Mouse (Mus musculus): ENCODE measurements around the gene Sgf29.

Sgf29 gene

GRCm38 (mm10) chr7:126649231-126650051 is at the start of gene Sgf29:
Gene Sgf29, plus strand, starts transcription at chr7:126649309.
- in situ Hi-C loops (cut with MboI, MseI) = no loop called here

- in situ Hi-C loops (cut with MboI, MseI) = no loop called here
Measured at GRCm38 (mm10) chr7:126601896-126602295, 47.2 kb upstream of the Sgf29 start.

DNA sequence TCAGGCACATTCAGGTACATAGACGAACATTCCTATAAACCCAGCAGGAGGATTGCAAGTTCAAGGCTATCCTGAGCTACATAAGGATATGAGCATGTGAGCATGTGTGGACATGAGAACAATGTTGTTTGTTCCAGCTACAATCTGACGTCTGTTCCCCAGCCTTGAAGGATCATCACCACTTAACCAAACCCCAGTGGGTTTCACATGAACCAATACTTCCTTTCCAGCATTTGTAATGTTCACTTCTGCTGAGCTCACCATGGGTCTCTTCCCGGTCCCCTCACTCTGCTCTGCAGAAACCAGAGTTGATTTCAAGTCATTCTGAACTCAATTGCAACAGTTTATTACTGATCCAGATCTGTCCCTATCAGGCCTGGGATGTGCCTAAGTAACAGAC is 46.5 kb upstream of the Sgf29 start:
- in situ Hi-C loops (cut with MboI, MseI) = no loop called here

- in situ Hi-C loops (cut with MboI, MseI) = no loop called here
Measured at GRCm38 (mm10) chr7:126606611-126607010, 42.5 kb upstream of the Sgf29 start.

DNA sequence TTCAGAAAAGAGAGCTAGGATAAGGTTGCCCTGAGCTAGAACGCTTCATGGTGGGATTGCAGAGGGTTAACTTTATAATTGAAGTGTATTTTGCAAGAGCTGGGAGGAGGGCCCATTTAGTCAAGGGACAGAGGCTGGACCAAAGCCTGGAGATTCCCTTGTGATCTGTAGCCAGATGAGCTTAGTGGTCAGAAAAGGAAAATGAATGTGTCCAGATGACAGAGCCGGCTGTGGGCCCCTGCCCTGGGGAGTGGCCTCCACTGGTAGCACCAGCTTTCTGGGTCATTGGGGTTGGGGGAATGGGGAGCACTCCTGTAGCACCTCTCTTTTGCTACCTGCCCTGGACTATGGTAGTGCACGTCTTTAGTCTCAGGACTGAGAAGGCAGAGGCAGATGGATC is 42.0 kb upstream of the Sgf29 start:
- in situ Hi-C loops (cut with MboI, MseI) = no loop called here

DNA sequence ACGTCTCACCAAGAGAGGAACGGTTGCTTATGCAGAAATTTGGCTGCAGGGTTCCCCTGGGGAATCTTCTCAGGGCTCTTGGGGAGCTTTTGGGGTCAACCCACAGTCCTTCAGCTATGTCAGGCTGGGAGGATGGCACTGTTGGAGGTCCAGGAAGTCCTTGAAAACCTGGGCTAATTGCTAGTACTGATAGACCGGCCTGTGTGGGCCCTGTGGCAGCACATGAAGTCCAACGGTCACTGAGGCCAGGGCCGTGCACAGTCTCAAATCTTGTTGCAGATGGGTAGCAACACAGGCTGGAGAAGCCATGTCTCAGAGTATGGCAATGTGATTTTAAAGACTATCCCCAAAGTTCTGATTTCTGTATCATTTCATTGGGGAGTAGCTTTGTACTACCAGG is 41.3 kb upstream of the Sgf29 start:
- in situ Hi-C loops (cut with MboI, MseI) = no loop called here

DNA sequence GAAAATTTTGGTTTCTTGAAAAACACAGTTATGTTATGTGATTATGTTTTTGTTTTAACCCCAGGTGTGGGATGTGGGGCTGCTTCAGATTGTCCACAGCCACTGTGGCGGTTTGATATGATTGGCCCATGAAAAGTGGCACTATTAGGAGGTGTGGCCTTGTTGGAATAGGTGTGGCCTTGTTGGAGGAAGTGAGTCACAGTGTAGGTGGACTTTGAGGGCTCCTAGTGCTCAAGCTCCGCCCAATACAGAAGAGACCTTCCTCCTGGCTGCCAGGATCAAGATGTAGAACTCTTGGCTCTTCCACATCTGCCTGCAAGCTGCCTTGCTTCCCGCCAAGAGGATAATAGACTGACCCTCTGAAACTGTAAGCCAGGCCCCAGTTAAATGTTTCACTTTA is 36.4 kb upstream of the Sgf29 start:
- in situ Hi-C loops (cut with MboI, MseI) = no loop called here

DNA sequence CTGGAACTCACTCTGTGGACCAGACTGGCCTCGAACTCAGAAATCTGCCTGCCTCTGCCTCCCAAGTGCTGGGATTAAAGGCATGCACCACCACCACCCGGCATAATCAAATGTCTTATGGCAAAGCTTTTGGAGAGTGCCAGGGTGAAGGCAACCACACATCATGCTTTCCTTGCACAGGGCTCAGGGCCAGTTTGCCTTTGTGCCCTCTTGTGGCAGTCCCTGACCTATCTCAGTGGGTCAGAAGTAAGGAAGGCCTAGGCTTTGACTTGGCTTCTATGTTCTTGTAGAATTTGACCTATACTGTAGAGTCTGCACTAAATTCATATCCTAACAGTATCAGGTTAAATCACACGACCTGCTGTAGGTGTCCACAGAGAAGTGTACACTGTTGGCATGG is 32.4 kb upstream of the Sgf29 start:
- in situ Hi-C loops (cut with MboI, MseI) = no loop called here

DNA sequence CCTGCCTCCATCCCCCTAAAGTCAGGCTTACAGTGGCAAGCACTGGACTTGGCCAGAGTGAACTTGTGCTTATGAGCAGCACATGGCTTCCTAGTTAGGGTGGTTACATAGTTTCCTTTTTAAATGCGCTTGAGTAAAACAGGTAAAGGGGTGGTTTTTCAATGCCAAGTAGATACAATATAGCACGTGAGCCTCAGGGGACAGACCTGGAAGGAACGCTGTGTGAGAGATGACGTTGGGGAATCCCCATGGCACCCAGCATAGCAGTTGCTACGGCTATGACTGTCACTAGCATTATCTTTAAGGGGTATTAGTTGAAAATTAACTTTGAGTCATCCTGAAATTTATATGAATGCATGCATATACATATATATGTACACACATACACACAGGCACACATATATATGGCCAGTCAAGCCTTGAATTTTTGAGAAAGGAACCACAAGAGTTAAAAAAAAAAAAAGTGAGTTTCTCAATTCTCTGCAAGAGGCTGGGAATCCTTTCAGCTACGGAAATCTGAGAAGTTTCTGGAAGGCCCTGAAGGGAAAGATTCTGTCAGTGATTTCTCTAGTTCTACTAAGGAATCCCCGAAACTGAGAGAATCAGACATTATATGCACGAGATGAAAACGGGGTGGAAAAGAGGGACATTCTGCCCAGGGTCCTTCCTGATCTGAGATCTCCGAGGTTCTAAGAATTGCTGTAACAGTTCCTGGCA is 29.4 kb upstream of the Sgf29 start:
- in situ Hi-C loops (cut with MboI, MseI) = no loop called here

DNA sequence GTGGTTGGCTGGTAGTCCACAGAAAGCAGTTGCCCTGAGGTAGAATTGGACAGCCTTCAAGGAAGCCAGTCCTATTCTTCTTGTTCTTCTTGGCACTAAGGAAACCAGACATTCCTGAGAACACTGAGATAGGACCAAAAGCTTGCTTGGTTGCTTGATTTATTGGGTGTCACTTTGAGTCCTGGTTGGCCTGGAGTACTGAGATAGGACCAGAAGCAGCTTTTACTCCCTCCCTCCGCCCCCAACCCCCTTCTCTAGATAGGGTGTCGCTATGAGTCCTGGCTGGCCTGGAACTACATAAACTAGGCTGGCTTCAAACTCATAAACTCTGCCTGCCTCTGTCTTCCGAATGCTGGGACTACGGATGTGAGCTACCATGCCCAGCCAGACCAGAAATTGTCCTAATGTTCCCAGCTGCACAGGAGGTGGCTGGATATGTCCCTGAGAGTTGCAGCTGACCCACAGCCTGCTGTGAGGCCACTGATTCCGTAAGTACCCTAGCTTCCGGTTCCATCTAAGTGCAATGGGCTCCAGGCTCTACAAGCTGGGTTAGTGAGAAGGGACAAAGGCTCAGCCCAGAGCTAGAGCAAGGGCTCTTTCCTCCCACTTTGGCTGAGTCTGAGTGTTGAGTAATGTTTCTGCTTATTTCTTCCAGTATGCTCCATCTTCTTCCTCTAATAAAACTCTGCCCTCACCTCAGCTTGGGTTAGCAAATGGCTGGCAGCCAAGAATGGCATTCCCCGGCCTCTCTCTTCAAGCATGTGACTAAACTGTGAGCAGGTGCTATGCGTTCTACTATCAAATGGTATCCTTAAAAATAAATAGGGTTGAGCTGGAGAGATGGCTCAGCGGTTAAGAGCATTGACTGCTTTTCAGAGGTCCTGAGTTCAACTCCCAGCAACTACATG is 27.4 kb upstream of the Sgf29 start:
- in situ Hi-C loops (cut with MboI, MseI) = no loop called here

DNA sequence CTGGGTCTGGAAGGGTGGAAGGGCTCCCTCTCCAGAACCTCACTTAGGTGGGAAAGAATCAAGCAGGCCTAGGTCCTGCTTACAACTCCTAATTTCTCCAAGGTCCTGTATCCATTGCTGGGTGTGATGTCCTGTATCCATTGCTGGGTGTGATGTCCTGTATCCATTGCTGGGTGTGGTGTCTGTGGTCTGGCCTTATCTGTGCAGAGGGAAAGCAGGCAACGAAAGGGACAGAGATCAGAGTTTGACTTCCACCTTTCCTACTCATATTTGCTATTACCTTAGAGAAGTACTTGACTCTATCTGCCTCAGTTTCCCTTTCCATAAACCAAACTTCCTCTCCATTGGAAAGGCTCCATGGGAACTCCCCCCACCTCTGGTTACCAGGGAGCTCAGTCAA is 25.7 kb upstream of the Sgf29 start:
- in situ Hi-C loops (cut with MboI, MseI) = no loop called here

DNA sequence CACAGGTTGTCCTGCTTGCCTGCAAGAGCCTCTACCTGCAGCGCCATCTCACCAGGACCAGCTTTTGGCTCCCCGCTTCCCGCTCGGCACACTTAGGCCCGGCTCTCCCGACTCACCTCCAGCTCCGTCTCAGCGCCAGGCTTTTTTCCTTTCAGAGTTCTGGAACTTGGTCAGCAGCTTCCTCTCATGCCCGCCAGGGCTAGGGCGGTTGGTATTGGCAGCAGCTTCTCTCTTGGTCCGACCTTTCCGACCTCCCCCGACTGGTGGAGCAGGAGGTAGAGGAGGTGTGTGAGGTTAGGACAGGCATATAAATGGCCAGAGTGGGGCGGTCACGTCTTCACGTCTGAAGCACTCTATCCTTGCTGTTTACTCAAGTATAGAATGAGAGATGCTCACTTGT is 24.3 kb upstream of the Sgf29 start:
- in situ Hi-C loops (cut with MboI, MseI) = no loop called here

DNA sequence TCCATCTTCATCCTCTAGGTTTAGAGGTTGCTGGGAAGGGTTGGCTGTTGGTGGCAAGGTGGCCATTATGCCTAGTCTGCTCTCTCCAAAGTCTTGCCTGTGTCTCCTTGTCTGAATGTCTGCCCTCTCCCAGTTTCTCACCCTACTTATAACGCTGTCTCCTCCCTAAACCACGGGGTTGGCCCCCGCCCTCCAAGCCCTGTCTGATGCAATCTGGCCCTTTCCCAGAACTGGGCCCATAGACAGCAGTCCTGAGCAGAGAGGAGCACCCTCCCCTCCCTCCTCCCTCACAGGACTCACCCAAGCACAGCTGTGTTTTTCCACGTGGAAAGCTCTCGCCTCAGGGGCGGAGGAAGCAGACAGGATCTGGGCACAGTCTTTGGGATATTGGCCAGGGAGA is 23.7 kb upstream of the Sgf29 start:
- in situ Hi-C loops (cut with MboI, MseI) = no loop called here

DNA sequence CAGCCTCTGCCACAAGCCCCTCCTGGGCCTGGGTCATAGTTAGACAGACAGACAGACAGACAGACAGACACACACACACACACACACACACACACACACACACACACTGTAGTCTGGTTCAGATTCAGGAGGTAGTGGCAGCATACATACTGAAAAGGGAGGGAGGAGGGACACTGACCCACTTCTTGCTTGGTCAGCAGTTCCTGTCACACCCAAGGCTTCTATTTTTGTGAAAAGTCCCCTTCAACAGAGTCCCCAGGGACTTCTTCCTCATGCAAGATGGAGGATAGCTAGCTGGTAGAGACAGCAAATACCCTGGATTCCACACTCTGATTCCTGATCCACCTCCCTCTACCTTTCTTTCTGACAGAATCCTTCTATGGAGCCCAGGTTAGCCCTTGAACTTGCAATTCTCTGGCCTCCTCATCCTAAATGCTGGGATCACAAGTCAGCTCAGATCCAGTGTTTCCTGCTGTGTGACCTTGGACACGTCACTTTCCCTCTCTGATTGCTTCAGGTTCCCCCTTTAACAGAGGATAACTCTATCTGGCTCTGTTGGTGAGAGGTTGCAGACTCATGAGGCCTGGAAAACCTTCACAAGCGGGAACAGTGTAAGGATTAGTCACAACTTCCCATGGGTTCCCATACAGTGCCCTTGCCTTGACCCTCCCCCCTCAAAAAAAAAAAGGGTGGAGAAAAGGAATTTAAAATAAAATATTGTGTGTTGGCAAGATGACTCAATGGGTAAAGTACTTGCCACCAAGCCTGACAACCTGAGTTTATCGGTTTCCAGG is 23.1 kb upstream of the Sgf29 start:
- in situ Hi-C loops (cut with MboI, MseI) = no loop called here

DNA sequence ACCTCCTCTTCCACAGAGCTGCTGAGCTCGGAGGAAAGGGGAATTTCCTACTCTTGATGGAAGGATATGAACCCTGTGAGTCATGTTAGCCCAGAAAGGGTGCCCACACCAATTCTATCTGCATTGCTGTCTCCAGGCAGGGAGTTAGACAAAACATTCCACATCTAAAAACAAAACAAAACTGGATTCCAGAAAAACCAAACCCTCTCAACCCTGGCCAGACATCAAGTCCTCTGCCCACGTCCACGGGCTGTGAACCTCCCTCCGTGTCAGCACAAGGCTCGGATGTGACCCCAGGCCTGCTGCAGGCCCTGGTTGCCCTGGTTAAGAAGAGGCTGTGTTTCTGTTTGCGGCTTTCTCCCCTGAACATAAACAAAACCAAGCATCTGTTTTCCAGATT is 21.0 kb upstream of the Sgf29 start:
- in situ Hi-C loops (cut with MboI, MseI) = no loop called here

- in situ Hi-C loops (cut with MboI, MseI) = no loop called here
Measured at GRCm38 (mm10) chr7:126629915-126630314, 19.2 kb upstream of the Sgf29 start.

- in situ Hi-C loops (cut with MboI, MseI) = no loop called here
Measured at GRCm38 (mm10) chr7:126630824-126631518, 18.1 kb upstream of the Sgf29 start, which contains the start of gene Nupr1. Gene Nupr1, minus strand, starts transcription at chr7:126630861.

GRCm38 (mm10) chr7:126632478-126632877 is 16.6 kb upstream of the Sgf29 start:
- in situ Hi-C loops (cut with MboI, MseI) = no loop called here

DNA sequence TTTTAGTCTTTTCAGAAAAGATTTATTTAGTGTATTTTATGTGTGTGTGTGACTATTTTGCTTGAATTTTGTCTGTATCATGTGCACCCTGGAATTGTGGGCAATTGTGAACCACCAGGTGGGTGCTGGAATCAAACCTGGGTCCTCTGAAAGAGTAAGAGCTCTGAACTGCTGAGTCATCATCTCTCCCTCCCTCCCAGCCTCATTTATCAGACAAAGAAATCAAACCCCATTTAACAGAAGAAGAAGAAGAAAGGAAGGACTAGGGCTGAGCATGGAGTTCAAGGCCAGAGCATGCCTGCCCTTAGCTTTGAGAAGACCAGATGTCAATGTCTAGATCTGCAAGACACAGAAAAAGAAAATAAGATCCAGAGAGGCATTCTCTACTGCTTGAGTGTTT is 13.7 kb upstream of the Sgf29 start:
- in situ Hi-C loops (cut with MboI, MseI) = loop anchor here (5.0 kb wide), 1 partner anchor 58 kb away; no protein-coding TSS in a partner anchor

GRCm38 (mm10) chr7:126636733-126637520 is 12.2 kb upstream of the Sgf29 start:
- in situ Hi-C loops (cut with MboI, MseI) = loop anchor here (5.0 kb wide), 1 partner anchor 60 kb away; no protein-coding TSS in a partner anchor
